Mouse (Mus musculus) kidney, embryonic 15.5 days (tissue): ENCODE data around the gene Antxr1. TPM values are rescaled to one million over a fixed set of nuclear protein-coding genes. Genes with fewer than 3 reads are reported as not detected.

Experiments
- ATAC-seq: fragments of 200-750 bp; cut with Nextera tagmentation; replicated peaks from 2 replicates; pipeline ENCODE4 v1.8.0; 2017; ENCODE audit warnings: moderate TSS enrichment; ENCODE audit not compliant: low FRiP score
- H3K27ac ChIP-seq: fragments of 300-500 bp; sonication (generic); 2 replicates; pipeline ENCODE4 v1.5.1; 2015; ENCODE audit warnings: mild to moderate bottlenecking, inconsistent platforms
- H3K27me3 ChIP-seq: fragments of 300-500 bp; sonication (generic); 2 replicates; pipeline ENCODE4 v1.6.1; 2015; ENCODE audit warnings: inconsistent platforms
- H3K36me3 ChIP-seq: fragments of 300-500 bp; sonication (generic); 2 replicates; pipeline ENCODE4 v1.6.1; 2015; ENCODE audit warnings: inconsistent platforms
- H3K4me1 ChIP-seq: fragments of 300-500 bp; sonication (generic); 2 replicates; pipeline ENCODE4 v1.6.1; 2015; ENCODE audit warnings: inconsistent platforms
- H3K4me2 ChIP-seq: fragments of 300-500 bp; sonication (generic); 2 replicates; pipeline ENCODE4 v1.6.1; 2015; ENCODE audit warnings: moderate library complexity, mild to moderate bottlenecking, inconsistent platforms
- H3K4me3 ChIP-seq: fragments of 300-500 bp; sonication (generic); replicated peaks from 2 replicates; pipeline ENCODE4 v1.5.1; 2015; ENCODE audit warnings: mild to moderate bottlenecking, inconsistent platforms
- H3K9ac ChIP-seq: fragments of 300-500 bp; sonication (generic); 2 replicates; pipeline ENCODE4 v1.6.1; 2015; ENCODE audit warnings: mild to moderate bottlenecking, inconsistent platforms
- H3K9me3 ChIP-seq: fragments of 300-500 bp; sonication (generic); replicated peaks from 2 replicates; pipeline ENCODE4 v1.6.1; 2016; ENCODE audit warnings: inconsistent platforms
- WGBS: fragments of 180-500 bp; shearing (Covaris S2); methylation state at CpG from one replicate; pipeline ENCODE4 v1.1.7; 2015; ENCODE audit warnings: mixed read lengths; 5-methylcytosine and 5-hydroxymethylcytosine counted together
- polyA plus RNA-seq: library from polyadenylated mRNA; unstranded; fragments of >200 nt; fragmentation: Nextera tagmentation; extraction: Ambion mirVana; gene quantifications from 2 replicates; pipeline ENCODE4 v1.2.1, GENCODE M21; 2015

Gene Antxr1
- polyA plus RNA-seq, 1 experiment from 2014 or later, result 6.2 TPM

GRCm38 (mm10) chr6:87285365-87285749 lies 50.3 kb downstream of the Antxr1 start:
- no peak overlapping the region for H3K4me3 ChIP-seq
- no peak overlapping the region for H3K9ac ChIP-seq
- H3K27ac ChIP-seq, result no peak overlapping the region

GRCm38 (mm10) chr6:87284716-87285364 lies 50.8 kb downstream of the Antxr1 start:
- Histone ChIP-seq H3K27me3 (peaks cover 43% of the 10 kb centered on the region), H3K9ac (no peak overlapping the region), H3K36me3 (peaks cover 4% of the 10 kb centered on the region; the same call in 1 of the 2 replicates), H3K4me2 (no peak overlapping the region), H3K27ac (no peak overlapping the region), H3K9me3 (no peaks in the 10 kb centered on the region), H3K4me1 (peaks cover 33% of the 10 kb centered on the region), H3K4me3 (no peak overlapping the region)
- WGBS, result 42% methylated on average over 11 of the region's 11 CpGs
- ATAC-seq, result no peak

More at GRCm38 (mm10) chr6:87285365-87285749, 50.3 kb downstream of the Antxr1 start:
- peaks cover 30% of the 10 kb centered on the region for H3K4me1 ChIP-seq
- no peaks in the 10 kb centered on the region for H3K9me3 ChIP-seq
- peaks cover 40% of the 10 kb centered on the region for H3K27me3 ChIP-seq
- peaks cover 4% of the 10 kb centered on the region; the same call in 1 of the 2 replicates for H3K36me3 ChIP-seq
- 53% methylated on average over 7 of the region's 7 CpGs for WGBS
- ATAC-seq, result no peak
- H3K4me2 ChIP-seq, result no peak overlapping the region

DNA sequence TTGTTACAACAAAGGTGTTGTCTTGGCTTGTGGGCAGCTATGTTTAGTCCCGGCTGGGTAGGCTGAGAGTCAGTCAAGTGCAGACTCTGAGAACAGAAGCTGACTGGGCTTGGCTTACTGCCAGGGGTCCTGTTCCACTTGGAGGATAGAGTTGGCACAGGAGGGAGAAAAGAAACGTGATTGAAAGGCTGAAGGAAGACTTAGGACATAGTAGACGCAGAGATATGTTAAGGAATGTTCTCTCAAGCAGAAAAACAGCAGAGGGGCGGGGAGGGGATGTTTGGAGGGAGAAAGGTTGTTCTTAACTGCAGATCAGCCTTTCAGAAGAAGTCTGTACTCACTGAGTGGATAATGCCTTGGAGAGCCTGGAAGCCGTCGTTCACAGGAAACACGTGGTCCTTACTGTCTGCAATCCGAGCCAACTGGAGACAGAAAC lies 53.3 kb downstream of the Antxr1 start:
- peaks cover 49% of the 10 kb centered on the region for H3K4me1 ChIP-seq
- H3K27ac ChIP-seq, result peak overlapping the region; percentile 45
- no peaks in the 10 kb centered on the region for H3K9me3 ChIP-seq
- ATAC-seq, result peak; percentile 85
- H3K4me3 ChIP-seq, result no peak overlapping the region
- no peak overlapping the region for H3K4me2 ChIP-seq
- no peak overlapping the region for H3K9ac ChIP-seq
- WGBS, result 13% methylated on average over 8 of the region's 8 CpGs
- peaks cover 4% of the 10 kb centered on the region; the same call in 1 of the 2 replicates for H3K36me3 ChIP-seq
- H3K27me3 ChIP-seq, result peaks cover 54% of the 10 kb centered on the region

DNA sequence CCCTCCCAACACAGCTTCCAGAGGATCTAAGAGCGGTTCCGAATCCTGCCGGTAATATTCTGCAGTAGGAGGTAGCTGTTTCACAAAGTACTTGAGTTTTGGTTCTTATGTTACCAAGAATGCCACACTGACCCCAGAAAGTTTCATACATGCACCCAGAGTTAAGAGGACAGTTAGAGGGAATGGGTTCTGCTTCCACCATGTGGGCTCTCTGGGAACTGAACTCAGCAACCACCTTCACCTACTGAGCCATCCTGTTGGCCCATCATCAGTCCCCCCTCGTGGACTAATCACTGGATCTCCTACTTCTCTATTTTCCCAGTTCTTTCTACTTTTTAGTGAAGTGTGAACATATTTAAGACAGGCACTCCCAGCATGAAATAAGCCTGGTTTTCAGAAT lies 53.9 kb downstream of the Antxr1 start:
- H3K4me1 ChIP-seq, result peaks cover 55% of the 10 kb centered on the region
- no peaks in the 10 kb centered on the region for H3K9me3 ChIP-seq
- H3K27ac ChIP-seq, result no peak overlapping the region
- no peak overlapping the region for H3K4me2 ChIP-seq
- H3K27me3 ChIP-seq, result peaks cover 54% of the 10 kb centered on the region
- peaks cover 4% of the 10 kb centered on the region; the same call in 1 of the 2 replicates for H3K36me3 ChIP-seq
- 82% methylated on average over 4 of the region's 4 CpGs for WGBS
- no peak overlapping the region for H3K9ac ChIP-seq
- no peak for ATAC-seq
- no peak overlapping the region for H3K4me3 ChIP-seq

GRCm38 (mm10) chr6:87278151-87278550 lies 57.5 kb downstream of the Antxr1 start:
- Histone ChIP-seq H3K9ac (no peak overlapping the region), H3K9me3 (no peaks in the 10 kb centered on the region), H3K4me2 (no peak overlapping the region)

DNA sequence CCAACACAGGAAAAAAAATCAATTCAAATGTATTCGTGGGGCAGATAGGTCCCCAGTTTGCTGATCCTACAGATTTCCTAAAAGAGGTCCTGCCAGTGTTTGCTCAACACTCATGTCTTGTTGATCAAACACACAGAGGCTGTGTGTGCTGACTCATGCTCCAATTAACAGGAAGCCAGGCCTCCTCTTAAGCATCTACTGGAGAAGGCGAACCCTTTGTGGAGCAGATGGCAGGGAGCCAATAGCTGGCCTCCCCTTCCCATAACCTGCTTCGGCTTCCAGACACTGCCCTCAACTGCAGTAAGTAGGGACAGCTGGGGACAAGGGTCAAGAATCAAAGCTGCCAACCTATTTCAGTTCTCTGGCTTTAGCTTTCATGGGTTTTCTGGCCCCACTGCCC lies 58.1 kb downstream of the Antxr1 start:
- H3K4me1 ChIP-seq, result peaks cover 41% of the 10 kb centered on the region
- no peak overlapping the region for H3K4me3 ChIP-seq
- peak overlapping the region; percentile 72 for H3K27ac ChIP-seq
- no peaks in the 10 kb centered on the region for H3K9me3 ChIP-seq
- ATAC-seq, result peak; percentile 33; the same call in 1 of the 2 replicates
- no peak overlapping the region for H3K9ac ChIP-seq
- 13% methylated on average over 3 of the region's 3 CpGs for WGBS
- H3K27me3 ChIP-seq, result peaks cover 29% of the 10 kb centered on the region
- peaks cover 9% of the 10 kb centered on the region for H3K36me3 ChIP-seq
- no peak overlapping the region for H3K4me2 ChIP-seq

More at GRCm38 (mm10) chr6:87278151-87278550, 57.5 kb downstream of the Antxr1 start:
- H3K27ac ChIP-seq, result peak overlapping the region; percentile 72
- peaks cover 29% of the 10 kb centered on the region for H3K27me3 ChIP-seq
- 33% methylated on average over 5 of the region's 5 CpGs for WGBS
- peaks cover 9% of the 10 kb centered on the region for H3K36me3 ChIP-seq
- 0 out of 2 replicates have a peak, but pooled peaks have one; percentile 19 for ATAC-seq
- H3K4me3 ChIP-seq, result no peak overlapping the region
- H3K4me1 ChIP-seq, result peaks cover 47% of the 10 kb centered on the region

DNA sequence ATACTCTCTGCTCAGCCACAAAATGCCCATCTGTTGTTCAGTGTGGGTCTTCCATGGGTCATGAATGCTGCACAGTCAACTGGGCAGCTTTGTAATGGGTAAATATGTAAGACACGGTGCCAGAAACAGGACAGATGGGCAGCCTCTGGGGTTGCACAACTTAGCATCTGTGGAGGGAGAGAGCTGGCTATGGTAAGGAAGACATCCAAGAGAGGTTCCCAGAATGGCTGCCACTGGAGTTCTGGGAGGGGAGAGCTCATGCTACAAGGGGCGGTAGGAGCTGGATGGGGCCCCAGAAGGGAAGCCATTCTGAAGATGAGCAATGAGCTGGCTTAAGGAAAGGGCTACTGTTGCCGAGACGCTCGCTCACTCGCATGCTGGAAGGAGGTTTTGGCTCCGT lies 58.7 kb downstream of the Antxr1 start:
- Histone ChIP-seq H3K27ac (peak overlapping the region; percentile 72), H3K4me1 (peaks cover 36% of the 10 kb centered on the region), H3K27me3 (peaks cover 29% of the 10 kb centered on the region), H3K9me3 (no peaks in the 10 kb centered on the region), H3K36me3 (peaks cover 9% of the 10 kb centered on the region), H3K4me2 (no peak overlapping the region), H3K4me3 (no peak overlapping the region), H3K9ac (no peak overlapping the region)
- WGBS, result 81% methylated on average over 7 of the region's 7 CpGs
- ATAC-seq, result no peak

GRCm38 (mm10) chr6:87274779-87275178 lies 60.8 kb downstream of the Antxr1 start:
- Histone ChIP-seq H3K9me3 (no peaks in the 10 kb centered on the region), H3K4me1 (peaks cover 47% of the 10 kb centered on the region), H3K36me3 (peaks cover 9% of the 10 kb centered on the region), H3K27me3 (peaks cover 13% of the 10 kb centered on the region), H3K4me3 (no peak overlapping the region), H3K4me2 (no peak overlapping the region), H3K27ac (no peak overlapping the region), H3K9ac (no peak overlapping the region)
- ATAC-seq, result no peak
- WGBS, result 94% methylated on average over 5 of the region's 5 CpGs

- H3K27me3 ChIP-seq, result peaks cover 4% of the 10 kb centered on the region
- H3K4me2 ChIP-seq, result no peak overlapping the region
- H3K4me3 ChIP-seq, result no peak overlapping the region
- whole genome bisulfite sequencing, result 81% methylated on average over 3 of the region's 3 CpGs
- ATAC-seq, result no peak
- no peak overlapping the region for H3K27ac ChIP-seq
- peaks cover 9% of the 10 kb centered on the region for H3K36me3 ChIP-seq
- no peaks in the 10 kb centered on the region for H3K9me3 ChIP-seq
- peaks cover 48% of the 10 kb centered on the region for H3K4me1 ChIP-seq
- no peak overlapping the region for H3K9ac ChIP-seq
Measured at GRCm38 (mm10) chr6:87273791-87274190, 61.8 kb downstream of the Antxr1 start.

- no peak for ATAC-seq
- H3K36me3 ChIP-seq, result peaks cover 9% of the 10 kb centered on the region
- H3K27me3 ChIP-seq, result no peaks in the 10 kb centered on the region
- H3K9me3 ChIP-seq, result no peaks in the 10 kb centered on the region
- WGBS, result 85% methylated on average over 4 of the region's 4 CpGs
- no peak overlapping the region for H3K9ac ChIP-seq
- H3K27ac ChIP-seq, result no peak overlapping the region
- H3K4me3 ChIP-seq, result no peak overlapping the region
- H3K4me2 ChIP-seq, result no peak overlapping the region
- H3K4me1 ChIP-seq, result peaks cover 41% of the 10 kb centered on the region
Measured at GRCm38 (mm10) chr6:87273141-87273540, 62.5 kb downstream of the Antxr1 start.

GRCm38 (mm10) chr6:87272202-87272601 lies 63.4 kb downstream of the Antxr1 start:
- WGBS, result 68% methylated on average over 2 of the region's 2 CpGs
- Histone ChIP-seq H3K9me3 (no peaks in the 10 kb centered on the region), H3K27me3 (no peaks in the 10 kb centered on the region), H3K27ac (0 out of 2 replicates have a peak overlapping the region, but pooled peaks have one; percentile 22), H3K36me3 (peaks cover 9% of the 10 kb centered on the region), H3K4me3 (no peak overlapping the region), H3K4me2 (no peak overlapping the region), H3K9ac (no peak overlapping the region), H3K4me1 (peaks cover 32% of the 10 kb centered on the region)
- 0 out of 2 replicates have a peak, but pooled peaks have one; percentile 46 for ATAC-seq

DNA sequence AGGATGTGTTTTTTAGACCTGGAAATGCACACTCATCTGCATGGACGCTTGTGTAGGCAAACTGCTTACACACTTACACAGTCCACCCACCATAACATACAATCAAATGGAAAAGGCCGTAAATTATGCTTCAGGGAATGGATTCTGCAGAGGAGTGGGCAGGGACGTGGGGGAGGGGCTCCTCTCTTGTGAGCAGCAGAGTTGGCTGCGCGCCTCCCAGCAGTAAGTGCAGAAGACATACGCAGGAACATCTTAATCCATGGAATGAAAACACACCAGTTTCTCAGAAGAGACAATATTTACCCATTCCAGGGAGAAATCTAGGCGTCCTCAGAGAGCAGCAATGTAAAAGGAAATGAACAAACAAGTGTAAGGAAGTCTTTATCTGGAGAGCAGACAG lies 65.2 kb downstream of the Antxr1 start:
- Histone ChIP-seq H3K27me3 (no peaks in the 10 kb centered on the region), H3K9ac (no peak overlapping the region), H3K4me3 (no peak overlapping the region), H3K4me2 (peak overlapping the region; percentile 20), H3K9me3 (no peaks in the 10 kb centered on the region), H3K27ac (peak overlapping the region; percentile 56), H3K36me3 (peaks cover 9% of the 10 kb centered on the region), H3K4me1 (peaks cover 24% of the 10 kb centered on the region)
- 17% methylated on average over 7 of the region's 7 CpGs for WGBS
- ATAC-seq, result no peak; the same call in 1 of the 2 replicates
